Mouse (Mus musculus): ENCODE data around the gene Skp2.

DNA sequence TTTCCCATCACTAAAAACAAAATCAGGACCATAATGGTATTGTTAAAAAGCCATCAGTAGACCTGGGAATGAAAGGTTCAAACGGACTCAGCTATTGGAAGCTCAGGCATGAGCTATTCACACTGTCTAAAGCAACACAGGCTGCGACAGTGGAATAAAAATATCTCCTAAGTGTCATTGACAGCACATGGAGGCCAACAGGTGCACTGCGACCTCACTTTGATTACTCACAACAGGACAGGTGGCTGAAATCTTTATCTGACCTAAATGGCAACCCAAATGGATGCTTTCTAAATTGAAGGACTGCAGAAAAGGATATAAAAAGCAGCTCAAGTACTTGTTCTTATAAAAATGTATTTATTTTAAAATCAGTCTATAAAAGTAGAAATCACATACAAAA lies 43.6 kb downstream of the Skp2 start:
- no peak for TF ChIP-seq ZC3H11A (IDR thresholded peaks at IDR 0.05; ENCODE audit: borderline replicate concordance, low read depth, low read length)
- no peak for TF ChIP-seq ZNF384 (IDR thresholded peaks at IDR 0.05; ENCODE audit: low read depth, low read length)
- no peak for TF ChIP-seq CHD2 (IDR thresholded peaks at IDR 0.05; ENCODE audit: low read depth, low read length)
- no peak for TF ChIP-seq MAFK (IDR thresholded peaks at IDR 0.05; ENCODE audit: insufficient read depth, low read depth, low read length)
